Mouse (Mus musculus) ES-E14 (cell line): Measurements from ENCODE around the gene Ppp1r1b.

Experiments used
- CHD2 ChIP-seq: IDR thresholded peaks from 2 replicates; pipeline ENCODE4 v1.6.1; 2014; ENCODE audit warnings: mild to moderate bottlenecking, low read depth, low read length, inconsistent platforms
- HCFC1 ChIP-seq: IDR thresholded peaks from 2 replicates; pipeline ENCODE4 v1.6.1; 2012; ENCODE audit warnings: low read length, inconsistent platforms, borderline replicate concordance; ENCODE audit not compliant: insufficient read depth
- MAFK ChIP-seq: IDR thresholded peaks from 2 replicates; pipeline ENCODE4 v1.6.1; 2014; ENCODE audit warnings: mild to moderate bottlenecking, low read depth, low read length, inconsistent platforms; ENCODE audit not compliant: insufficient read depth
- ZC3H11A ChIP-seq: IDR thresholded peaks from 2 replicates; pipeline ENCODE4 v1.6.1; 2012; ENCODE audit warnings: low read depth, mild to moderate bottlenecking, inconsistent platforms, low read length, borderline replicate concordance
- ZNF384 ChIP-seq: IDR thresholded peaks from 2 replicates; pipeline ENCODE4 v1.6.1; 2012; ENCODE audit warnings: low read depth, low read length, inconsistent platforms

GRCm38 (mm10) chr11:98374266-98374665 lies 26.1 kb downstream of the Ppp1r1b start:
- TF ChIP-seq CHD2 (no peak), ZNF384 (no peak), HCFC1 (no peak), MAFK (no peak), ZC3H11A (no peak)
